Mouse (Mus musculus) right cerebral cortex, postnatal 25 days (tissue): ENCODE measurements around the gene Tal1.

Source experiments
- DNase-seq: peaks from one replicate; pipeline ENCODE4 v3.0.0; 2022

Gene Tal1

DNA sequence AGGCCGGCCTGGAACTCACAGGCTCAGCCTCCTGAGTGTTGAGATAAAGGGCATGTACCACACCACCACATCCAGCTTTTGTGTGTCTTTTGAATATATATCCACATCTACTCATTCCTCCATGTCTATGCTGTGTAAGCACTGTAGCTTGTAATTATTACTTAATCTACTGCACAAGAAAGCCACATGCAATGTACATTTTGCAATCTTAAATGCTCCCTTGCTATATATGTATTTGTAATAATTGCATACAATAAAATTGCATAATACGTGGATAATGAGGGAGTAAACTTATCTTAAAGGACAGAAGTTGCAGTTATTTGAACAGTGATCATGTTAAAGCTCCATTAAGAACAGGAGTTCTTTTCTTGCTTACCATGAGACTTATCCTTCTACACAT lies 64.9 kb downstream of the Tal1 start:
- no peak for DNase-seq
